Mouse (Mus musculus) kidney, adult 8-10 months (tissue): ENCODE results near the gene Cnksr3.

ENCODE experiments used
- DNase-seq, 2 experiments: peaks; one replicate each; pipeline ENCODE4 v3.0.0; 2022

Cnksr3 gene

DNA sequence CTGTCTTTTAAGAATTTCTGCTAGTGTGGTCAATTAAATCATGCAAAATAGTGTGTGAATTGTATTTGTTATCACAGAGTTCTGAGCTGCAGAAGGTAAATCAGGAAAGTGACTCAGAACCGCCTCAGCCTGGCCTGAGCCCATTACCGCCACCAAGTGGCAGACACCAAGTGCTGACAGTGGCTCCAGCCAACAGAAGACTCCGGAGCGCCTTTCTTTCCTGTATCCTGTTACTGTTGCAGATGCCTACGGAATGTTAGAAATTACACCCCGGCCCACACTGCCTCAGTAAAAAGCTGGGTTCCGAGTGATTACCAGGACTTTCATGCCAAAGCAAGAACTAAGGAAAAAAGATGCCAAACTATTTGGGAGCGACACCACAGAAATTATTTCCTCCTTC lies 135.8 kb downstream of the Cnksr3 start:
- DNase-seq, result peak; percentile 50 to 72

DNA sequence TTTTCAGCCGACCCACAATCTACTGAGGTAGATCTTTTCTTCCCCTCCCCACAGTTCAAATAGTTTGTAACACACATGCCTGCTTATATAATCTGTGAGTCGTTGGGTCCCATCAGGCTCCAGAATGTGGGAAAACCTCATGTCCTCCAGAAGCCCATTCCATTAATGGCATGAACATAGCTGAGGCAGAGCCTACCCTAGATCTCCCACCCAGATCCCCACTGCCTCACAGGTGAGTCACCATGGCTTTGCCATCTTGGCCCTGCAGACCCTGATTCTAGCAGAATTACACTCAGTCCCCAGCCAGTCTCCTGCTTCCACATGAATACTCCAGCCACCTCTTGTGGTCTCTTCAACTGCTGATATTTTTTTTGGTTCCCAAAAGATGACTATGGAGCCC lies 136.4 kb downstream of the Cnksr3 start:
- no peak for DNase-seq

DNA sequence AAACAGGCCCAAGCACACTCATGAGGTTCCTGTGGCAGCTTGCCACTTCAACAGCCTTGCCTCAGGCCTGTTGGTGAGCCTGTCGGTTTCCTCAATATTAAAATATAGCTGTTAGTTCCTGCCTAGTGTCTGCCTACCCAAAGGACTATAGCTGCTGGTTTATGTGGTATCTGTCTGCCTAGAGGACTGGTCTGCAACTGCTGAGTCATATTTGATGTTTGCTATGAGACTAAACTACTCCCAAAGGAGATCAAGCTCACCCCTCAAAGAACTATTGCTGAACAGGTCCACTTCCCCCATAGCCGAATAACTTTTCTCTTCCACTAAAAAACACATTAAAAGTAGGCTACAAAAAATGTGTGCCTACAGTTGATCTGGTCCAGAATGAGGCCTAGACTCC lies 137.8 kb downstream of the Cnksr3 start:
- no peak for DNase-seq

DNA sequence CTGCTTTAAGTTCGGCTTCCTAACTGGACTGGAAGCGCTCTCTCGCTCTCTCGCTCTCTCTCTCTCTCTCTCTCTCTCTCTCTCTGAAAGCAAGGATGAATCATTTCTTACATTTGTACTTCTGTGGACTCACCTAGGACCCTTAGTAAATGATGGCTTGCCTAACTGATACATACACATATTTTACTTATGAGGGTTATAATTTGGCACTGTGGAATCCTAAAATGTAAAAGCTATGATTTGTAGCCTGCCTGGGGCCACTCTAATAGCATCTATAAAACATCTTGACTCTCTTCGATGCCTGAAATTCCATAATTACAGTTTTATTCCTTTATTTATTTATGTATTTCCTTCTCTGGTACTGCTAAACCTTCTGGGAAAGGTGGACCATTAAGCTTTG lies 141.1 kb downstream of the Cnksr3 start:
- DNase-seq, result no peak

DNA sequence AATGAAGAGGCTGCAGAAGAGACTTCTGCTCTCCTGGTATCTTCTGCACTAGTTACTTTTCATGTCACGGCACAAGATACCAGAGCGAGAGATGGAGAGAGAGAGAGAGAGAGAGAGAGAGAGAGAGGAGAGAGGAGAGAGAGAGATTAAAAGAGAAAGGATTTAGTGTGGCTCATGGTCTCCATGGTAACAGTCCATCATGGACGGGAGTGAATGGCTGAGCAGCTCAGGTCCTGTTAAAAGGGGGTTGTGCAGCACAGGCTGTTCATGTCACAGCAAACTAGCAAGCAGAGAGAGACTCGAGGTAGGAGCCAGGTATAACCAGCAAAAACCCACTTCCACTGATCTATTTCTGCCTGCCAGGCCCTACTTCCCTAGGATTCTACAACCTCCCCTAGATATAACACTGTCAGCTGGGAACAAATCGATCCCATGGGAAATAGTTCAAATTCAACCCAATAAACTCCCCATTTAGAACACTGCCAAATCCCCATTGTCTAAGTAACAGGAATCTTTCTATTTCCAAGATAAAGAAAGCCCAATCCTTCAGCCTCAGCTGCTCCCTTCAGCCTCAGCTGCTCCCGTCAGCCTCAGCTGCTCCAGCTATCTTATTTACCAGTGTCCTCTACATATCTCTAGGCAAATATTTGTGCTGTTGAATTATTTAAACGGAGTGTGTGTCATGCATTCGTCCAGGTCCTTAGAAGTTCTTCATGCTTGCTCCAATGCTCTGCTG lies 141.8 kb downstream of the Cnksr3 start:
- no peak for DNase-seq

DNA sequence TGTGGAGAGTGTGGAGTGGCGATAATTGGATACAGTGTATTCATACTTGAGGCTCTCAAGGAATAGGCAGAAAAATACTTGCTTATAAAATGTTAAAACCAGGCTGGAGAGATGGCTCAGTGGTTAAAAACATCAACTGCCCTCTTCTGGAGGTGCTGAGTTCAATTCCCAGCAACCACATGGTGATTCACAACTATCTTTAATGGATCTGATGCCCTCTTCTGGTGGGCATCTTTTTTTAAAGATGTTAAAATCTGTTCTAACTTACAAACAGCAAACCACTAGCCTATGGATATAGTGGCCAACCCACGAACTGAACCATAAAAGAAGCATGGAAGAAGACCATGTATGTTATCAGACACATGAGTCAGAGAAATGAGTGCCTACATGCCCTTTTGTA lies 142.9 kb downstream of the Cnksr3 start:
- no peak for DNase-seq
